Mouse (Mus musculus): ENCODE measurements at regions not wholly inside any gene's neighbourhood (a gene's known extent, or its start where the extent isn't known, plus 50 kb on each side); places are given as distances from the start of the nearest gene placed in this dataset.

- TF ChIP-seq POLR2A (IDR thresholded peaks at IDR 0.05; ENCODE audit: control insufficient read depth in 1 of 2, insufficient read depth in 1 of 2, low read depth in 1 of 2, low read length in 2 of 2, poor library complexity in 1 of 2) (no peak), CTCF (IDR thresholded peaks at IDR 0.05 in 2 of 3, conservative IDR thresholded peaks at IDR 0.05 in 1 of 3; ENCODE audit: control insufficient read depth in 1 of 3, insufficient read depth in 1 of 3, low read depth in 2 of 3, low read length in 3 of 3, poor library complexity in 1 of 3, severe bottlenecking in 1 of 3) (no peak)
Measured at GRCm38 (mm10) chr4:150713291-150713690, 61.3 kb upstream of the Slc45a1 start.
